Mouse (Mus musculus) hindbrain, embryonic 16.5 days (tissue): ENCODE measurements around the gene Gdpd4. TPM values are rescaled to one million over a fixed set of nuclear protein-coding genes. Genes with fewer than 3 reads are reported as not detected.

Source experiments
- ATAC-seq: fragments of 200-750 bp; cut with Nextera tagmentation; 2 replicates; pipeline ENCODE4 v1.8.0; 2017; ENCODE audit warnings: moderate TSS enrichment, moderate library complexity
- H3K27ac ChIP-seq: fragments of 300-500 bp; sonication (generic); 2 replicates; pipeline ENCODE4 v1.5.1; 2014; ENCODE audit warnings: low read depth, mild to moderate bottlenecking, control low read depth, low read length, moderate library complexity
- H3K27me3 ChIP-seq: fragments of 300-500 bp; sonication (generic); replicated peaks from 2 replicates; pipeline ENCODE4 v1.6.1; 2014; ENCODE audit warnings: low read length; ENCODE audit not compliant: control insufficient read depth, insufficient read depth
- H3K36me3 ChIP-seq: fragments of 300-500 bp; sonication (generic); 2 replicates; pipeline ENCODE4 v1.6.1; 2014; ENCODE audit warnings: mild to moderate bottlenecking, low read length, moderate library complexity, mixed read lengths; ENCODE audit not compliant: control insufficient read depth, insufficient read depth
- H3K4me1 ChIP-seq: fragments of 300-500 bp; sonication (generic); 2 replicates; pipeline ENCODE4 v1.6.1; 2014; ENCODE audit warnings: low read depth, low read length; ENCODE audit not compliant: control insufficient read depth, insufficient read depth
- H3K4me2 ChIP-seq: fragments of 300-500 bp; sonication (generic); 2 replicates; pipeline ENCODE4 v1.6.1; 2014; ENCODE audit warnings: mild to moderate bottlenecking, low read length, control low read depth, moderate library complexity
- H3K4me3 ChIP-seq: fragments of 300-500 bp; sonication (generic); 2 replicates; pipeline ENCODE4 v1.5.1; 2014; ENCODE audit warnings: mild to moderate bottlenecking, low read length, control low read depth, moderate library complexity
- H3K9ac ChIP-seq: fragments of 300-500 bp; sonication (generic); 2 replicates; pipeline ENCODE4 v1.6.1; 2014; ENCODE audit warnings: low read depth, mild to moderate bottlenecking, control low read depth, low read length, moderate library complexity
- H3K9me3 ChIP-seq: fragments of 300-500 bp; sonication (generic); 2 replicates; pipeline ENCODE4 v1.6.1; 2014; ENCODE audit warnings: mild to moderate bottlenecking, low read length, moderate library complexity; ENCODE audit not compliant: control insufficient read depth
- WGBS: fragments of 180-500 bp; shearing (Covaris S2); extraction: QIAGEN DNeasy Blood & Tissue Kit; methylation state at CpG from one replicate; pipeline ENCODE4 v1.1.7; 2014; 5-methylcytosine and 5-hydroxymethylcytosine counted together
- polyA plus RNA-seq: library from polyadenylated mRNA; unstranded; fragments of >200 nt; fragmentation: Nextera tagmentation; extraction: Ambion mirVana; gene quantifications from 2 replicates; pipeline ENCODE4 v1.2.1, GENCODE M21; 2015

Gdpd4 gene
- not detected in 2 replicates for polyA plus RNA-seq

DNA sequence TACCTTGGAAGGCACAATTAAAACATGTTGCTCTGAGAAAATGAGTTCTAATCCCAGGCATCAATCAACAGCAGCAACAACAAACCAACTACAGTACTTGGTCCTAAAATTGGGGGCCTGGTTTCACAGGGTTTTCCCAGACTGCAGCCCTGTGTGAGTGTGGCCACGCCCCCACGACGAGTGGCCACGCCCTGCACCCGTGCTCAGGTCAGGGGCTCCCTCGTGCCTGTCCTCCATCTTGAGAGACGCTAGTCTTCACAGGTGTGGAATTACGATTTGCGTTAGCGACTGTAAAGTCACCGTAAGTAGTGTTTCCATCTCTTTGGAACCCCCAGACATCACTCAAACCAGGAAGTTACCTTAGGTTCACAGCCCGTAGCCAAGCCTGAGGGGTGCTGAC lies at the start of gene Gdpd4:
Gdpd4 (plus strand) TSS at position 214 of the 400 bp plus-strand sequence.
- ATAC-seq, result no peak
- Histone ChIP-seq H3K9me3 (no peaks in the 10 kb centered on the region), H3K4me1 (no peaks in the 10 kb centered on the region), H3K4me2 (no peak within 1 kb of the TSS), H3K4me3 (no peak within 1 kb of the TSS), H3K36me3 (no peaks in the 10 kb centered on the region), H3K9ac (no peak within 1 kb of the TSS), H3K27me3 (no peaks in the 10 kb centered on the region), H3K27ac (no peak within 1 kb of the TSS)
- 83% methylated on average over 12 of the region's 12 CpGs for WGBS

DNA sequence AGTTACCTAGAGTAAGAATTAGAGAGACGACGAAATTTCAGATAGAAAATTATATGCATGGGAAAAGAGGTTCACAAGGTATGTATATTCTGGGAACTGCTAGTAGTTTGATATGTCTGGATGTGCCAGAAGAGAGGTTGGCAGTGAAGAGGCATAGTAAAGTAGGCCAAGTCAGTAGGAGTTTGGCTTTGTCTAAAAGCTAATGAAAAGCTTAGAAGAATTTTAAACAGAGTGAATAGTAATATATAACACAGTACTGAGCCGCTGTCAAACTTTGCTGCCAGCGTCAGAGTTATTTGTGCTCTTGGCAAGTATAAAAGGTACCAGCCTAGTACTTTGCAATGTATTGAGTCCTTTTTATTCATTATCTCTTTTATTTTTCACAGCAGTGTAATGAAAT lies 47.4 kb upstream of the Gdpd4 start:
- Histone ChIP-seq H3K27ac (no peak overlapping the region), H3K36me3 (peaks cover 2% of the 10 kb centered on the region; the same call in 1 of the 2 replicates), H3K4me2 (no peak overlapping the region), H3K27me3 (no peaks in the 10 kb centered on the region), H3K9me3 (no peaks in the 10 kb centered on the region), H3K4me1 (no peaks in the 10 kb centered on the region), H3K9ac (no peak overlapping the region), H3K4me3 (no peak overlapping the region)
- WGBS, result 66% methylated on average over 4 of the region's 4 CpGs
- peak; percentile 73 for ATAC-seq

DNA sequence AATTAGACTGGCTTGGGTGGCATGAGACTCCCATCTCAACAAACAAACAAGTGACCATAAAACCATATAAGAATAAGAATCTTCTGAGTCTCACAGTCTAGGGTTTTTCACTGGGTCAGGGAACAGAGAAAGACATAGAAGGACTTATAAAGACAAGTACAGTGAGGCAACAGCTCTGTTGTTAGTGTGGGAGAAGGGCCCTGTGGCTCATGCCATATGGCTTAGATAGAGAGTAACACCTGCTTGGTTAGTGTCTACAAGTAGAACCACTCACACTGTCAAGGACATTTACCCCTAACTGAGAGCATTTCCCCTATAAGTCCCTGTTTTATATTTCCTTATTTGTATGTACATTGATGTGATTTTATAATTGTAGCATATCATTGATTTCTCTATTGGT lies 46.4 kb upstream of the Gdpd4 start:
- no peak for ATAC-seq
- H3K4me3 ChIP-seq, result no peak overlapping the region
- H3K36me3 ChIP-seq, result 0 out of 2 replicates have a peak, but pooled peaks cover 2% of the 10 kb centered on the region
- H3K4me2 ChIP-seq, result no peak overlapping the region
- H3K27ac ChIP-seq, result no peak overlapping the region
- H3K9ac ChIP-seq, result no peak overlapping the region
- H3K4me1 ChIP-seq, result no peaks in the 10 kb centered on the region
- no peaks in the 10 kb centered on the region for H3K27me3 ChIP-seq
- H3K9me3 ChIP-seq, result no peaks in the 10 kb centered on the region

DNA sequence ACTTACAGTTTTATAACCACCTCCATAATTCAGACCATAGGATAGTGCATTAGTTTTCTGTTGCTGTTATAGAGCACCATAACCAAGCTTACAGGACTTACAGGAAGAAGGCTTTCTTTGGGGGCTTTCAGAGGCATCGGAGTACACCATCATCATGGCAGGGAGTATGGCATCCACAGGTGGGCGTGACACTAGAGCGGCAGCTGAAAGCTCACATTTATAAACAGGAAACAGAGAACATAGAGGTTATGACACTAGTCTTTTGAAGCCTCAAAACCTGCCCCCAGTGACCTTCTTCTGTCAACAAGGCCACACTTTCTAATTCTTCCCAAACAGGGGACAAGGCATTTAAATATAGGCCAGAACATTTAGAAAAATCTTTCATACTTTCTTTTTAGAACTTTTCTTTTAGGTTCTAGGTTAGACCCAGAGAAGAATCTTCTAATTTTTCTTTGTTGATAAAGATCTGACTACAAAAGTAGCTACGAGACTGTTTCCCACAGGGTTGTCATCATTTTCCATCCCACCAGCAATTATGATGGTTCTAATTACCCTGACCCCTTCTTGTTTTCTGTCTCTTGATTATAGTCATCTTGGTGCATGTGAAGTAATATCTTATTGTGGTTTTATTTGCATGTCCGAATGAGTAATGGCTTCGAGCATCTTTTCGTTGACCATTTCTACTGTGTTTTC lies 41.8 kb upstream of the Gdpd4 start:
- Histone ChIP-seq H3K27me3 (no peaks in the 10 kb centered on the region), H3K36me3 (0 out of 2 replicates have a peak, but pooled peaks cover 2% of the 10 kb centered on the region), H3K4me3 (no peak overlapping the region), H3K27ac (no peak overlapping the region), H3K4me1 (no peaks in the 10 kb centered on the region), H3K9ac (no peak overlapping the region), H3K9me3 (no peaks in the 10 kb centered on the region), H3K4me2 (no peak overlapping the region)
- 87% methylated on average over 7 of the region's 7 CpGs for WGBS
- ATAC-seq, result no peak

DNA sequence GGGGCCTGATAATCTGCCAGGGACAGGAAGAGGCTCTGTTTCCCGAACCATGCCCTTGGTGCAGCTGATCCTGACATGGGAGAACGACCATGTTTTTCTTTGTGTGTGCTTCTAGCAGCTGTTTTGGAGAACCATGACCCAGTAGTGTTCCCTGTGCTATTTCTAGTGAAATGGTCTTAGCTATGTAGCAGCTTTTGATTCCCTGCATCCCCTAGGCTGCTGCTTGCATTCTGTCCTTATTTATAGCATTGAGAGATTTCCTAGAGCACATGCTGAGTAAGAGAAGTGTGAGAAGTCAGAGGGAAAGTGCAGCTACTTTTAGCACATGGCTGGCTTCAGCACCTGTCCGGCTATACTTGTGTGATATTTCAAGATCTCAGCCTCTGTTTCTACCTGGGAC lies 8.1 kb upstream of the Gdpd4 start:
- 82% methylated on average over 3 of the region's 3 CpGs for WGBS
- Histone ChIP-seq H3K27me3 (no peaks in the 10 kb centered on the region), H3K4me2 (no peak overlapping the region), H3K36me3 (peaks cover 18% of the 10 kb centered on the region; the same call in 1 of the 2 replicates), H3K4me1 (no peaks in the 10 kb centered on the region), H3K9ac (no peak overlapping the region), H3K4me3 (no peak overlapping the region), H3K9me3 (no peaks in the 10 kb centered on the region), H3K27ac (no peak overlapping the region)
- ATAC-seq, result no peak

DNA sequence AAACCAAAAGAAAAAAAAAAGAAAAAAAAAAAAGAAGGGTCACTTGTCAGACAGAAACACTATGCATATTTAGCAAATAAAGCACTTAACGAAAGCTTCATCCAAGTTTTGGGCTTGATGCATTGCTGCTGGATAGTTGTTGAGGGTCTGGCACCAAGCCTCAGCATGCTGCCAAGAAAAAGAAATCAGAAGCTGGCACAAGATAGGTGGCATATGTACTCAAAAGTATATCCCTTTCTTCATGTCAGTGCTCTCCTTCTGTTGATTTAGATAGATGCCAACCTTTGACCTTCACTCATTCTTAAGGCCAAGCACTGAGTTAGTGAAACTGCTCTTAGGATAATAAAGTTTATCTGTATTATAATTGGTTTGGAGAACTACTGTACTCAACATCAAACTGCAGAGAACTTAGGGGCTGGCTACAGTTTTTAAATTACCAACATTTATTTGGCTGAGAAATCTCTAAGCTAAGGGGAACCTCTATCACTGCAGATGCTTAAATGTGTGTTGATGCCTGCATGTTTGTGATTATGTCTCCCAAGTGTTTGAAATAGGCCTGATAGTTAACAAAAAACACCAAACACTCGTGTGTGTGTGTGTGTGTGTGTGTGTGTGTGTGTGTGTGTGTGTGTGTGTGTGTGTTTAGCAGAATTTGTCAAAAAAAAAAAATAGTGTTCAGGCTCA lies 4.8 kb upstream of the Gdpd4 start:
- WGBS, result 73% methylated on average over 2 of the region's 2 CpGs
- Histone ChIP-seq H3K36me3 (peaks cover 13% of the 10 kb centered on the region; the same call in 1 of the 2 replicates), H3K27me3 (no peaks in the 10 kb centered on the region), H3K4me2 (no peak overlapping the region), H3K4me3 (no peak overlapping the region), H3K4me1 (no peaks in the 10 kb centered on the region), H3K9me3 (no peaks in the 10 kb centered on the region), H3K27ac (no peak overlapping the region), H3K9ac (no peak overlapping the region)
- no peak for ATAC-seq

DNA sequence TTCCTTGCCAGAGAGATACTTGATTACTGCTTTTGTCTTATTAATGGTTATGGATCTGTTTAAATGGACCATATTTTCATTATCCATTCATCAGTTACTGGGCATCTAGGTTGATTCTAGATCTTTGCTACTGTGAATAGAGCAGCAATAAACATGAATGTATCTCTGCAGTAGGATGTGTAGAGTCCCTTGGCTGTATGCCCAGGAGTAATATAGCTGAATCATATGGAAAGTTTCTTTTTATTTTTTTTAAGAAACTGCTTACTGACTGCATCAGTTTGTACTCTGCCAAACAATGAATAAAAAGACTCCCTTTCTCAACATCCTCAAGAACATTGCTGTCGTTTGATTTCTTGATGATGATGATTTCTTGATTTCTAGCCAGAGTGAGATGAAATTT lies 6.1 kb downstream of the Gdpd4 start:
- H3K27me3 ChIP-seq, result no peaks in the 10 kb centered on the region
- 83% methylated on average over 1 of the region's 1 CpGs for WGBS
- no peaks in the 10 kb centered on the region for H3K4me1 ChIP-seq
- peaks cover under 1% of the 10 kb centered on the region; the same call in 1 of the 2 replicates for H3K9me3 ChIP-seq
- no peak overlapping the region for H3K9ac ChIP-seq
- no peak overlapping the region for H3K4me2 ChIP-seq
- ATAC-seq, result no peak
- no peaks in the 10 kb centered on the region for H3K36me3 ChIP-seq
- no peak overlapping the region for H3K27ac ChIP-seq
- H3K4me3 ChIP-seq, result no peak overlapping the region

DNA sequence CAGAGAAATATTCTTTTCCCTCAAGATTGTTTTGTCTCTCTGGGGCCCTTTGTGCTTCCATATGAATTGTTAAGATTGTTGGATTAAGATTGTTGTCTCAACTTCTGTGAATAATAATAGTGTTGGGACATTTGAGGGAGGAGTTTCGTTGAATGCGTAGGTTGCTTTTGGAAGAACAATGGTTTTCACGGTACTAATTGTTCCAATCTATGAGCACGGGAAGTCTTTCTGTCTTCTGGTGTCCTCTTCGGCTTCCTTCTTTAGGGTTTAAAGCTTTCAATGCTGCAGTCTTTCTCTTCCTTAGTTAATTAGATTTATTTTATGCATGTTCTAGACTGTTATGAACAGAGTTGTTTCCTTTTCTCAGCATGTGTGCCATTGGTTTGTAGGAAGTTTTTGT lies 7.2 kb downstream of the Gdpd4 start:
- 81% methylated on average over 5 of the region's 5 CpGs for WGBS

DNA sequence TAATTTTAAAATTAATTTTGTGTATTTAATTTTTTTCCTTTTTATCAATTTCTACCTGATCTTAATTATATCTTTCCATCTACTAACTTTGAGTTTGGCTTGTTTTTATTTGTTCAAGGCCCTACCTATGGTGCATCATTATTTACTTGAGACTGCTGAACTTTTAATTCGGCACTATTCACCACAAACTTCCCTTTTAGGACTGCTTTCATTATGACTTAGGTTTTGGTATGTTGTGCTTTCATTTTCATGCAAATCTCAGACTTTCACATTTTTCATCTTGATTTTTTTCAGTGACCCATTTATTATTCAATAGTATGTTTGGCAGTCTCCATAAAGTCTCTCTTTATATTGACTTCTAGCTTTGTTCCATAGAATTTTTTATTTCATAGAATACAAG lies 24.7 kb downstream of the Gdpd4 start:
- Histone ChIP-seq H3K9ac (no peak overlapping the region), H3K4me3 (no peak overlapping the region), H3K27me3 (no peaks in the 10 kb centered on the region), H3K4me2 (no peak overlapping the region), H3K9me3 (no peaks in the 10 kb centered on the region), H3K4me1 (no peaks in the 10 kb centered on the region), H3K36me3 (no peaks in the 10 kb centered on the region), H3K27ac (no peak overlapping the region)
- ATAC-seq, result no peak
- WGBS, result 88% methylated on average over 1 of the region's 1 CpGs

More for the DNA sequence above, 7.2 kb downstream of the Gdpd4 start:
- Histone ChIP-seq H3K27me3 (no peaks in the 10 kb centered on the region), H3K4me3 (no peak overlapping the region), H3K9me3 (peaks cover 3% of the 10 kb centered on the region; the same call in 1 of the 2 replicates), H3K27ac (no peak overlapping the region), H3K4me1 (no peaks in the 10 kb centered on the region), H3K4me2 (no peak overlapping the region), H3K36me3 (no peaks in the 10 kb centered on the region), H3K9ac (no peak overlapping the region)
- no peak for ATAC-seq
